Mouse (Mus musculus) lung, embryonic 16.5 days (tissue): ENCODE data around the gene Magi2. TPM values are rescaled to one million over a fixed set of nuclear protein-coding genes. Genes with fewer than 3 reads are reported as not detected.

Source experiments
- ATAC-seq: fragments of 200-750 bp; cut with Nextera tagmentation; 2 replicates; pipeline ENCODE4 v1.8.0; 2017; ENCODE audit warnings: low read depth, mild to moderate bottlenecking, moderate library complexity
- H3K27ac ChIP-seq: fragments of 300-500 bp; sonication (generic); 2 replicates; pipeline ENCODE4 v1.5.1; 2014; ENCODE audit warnings: mild to moderate bottlenecking, control low read depth, low read length
- H3K27me3 ChIP-seq: fragments of 300-500 bp; sonication (generic); 2 replicates; pipeline ENCODE4 v1.6.1; 2014; ENCODE audit warnings: low read depth, low read length, mixed read lengths; ENCODE audit not compliant: control insufficient read depth, insufficient read depth
- H3K36me3 ChIP-seq: fragments of 300-500 bp; sonication (generic); 2 replicates; pipeline ENCODE4 v1.6.1; 2014; ENCODE audit warnings: low read length; ENCODE audit not compliant: control insufficient read depth, insufficient read depth
- H3K4me1 ChIP-seq: fragments of 300-500 bp; sonication (generic); replicated peaks from 2 replicates; pipeline ENCODE4 v1.6.1; 2014; ENCODE audit warnings: low read length, mixed read lengths; ENCODE audit not compliant: control insufficient read depth, insufficient read depth
- H3K4me2 ChIP-seq: fragments of 300-500 bp; sonication (generic); 2 replicates; pipeline ENCODE4 v1.6.1; 2014; ENCODE audit warnings: low read depth, low read length, control low read depth
- H3K4me3 ChIP-seq: fragments of 300-500 bp; sonication (generic); 2 replicates; pipeline ENCODE4 v1.5.1; 2014; ENCODE audit warnings: mild to moderate bottlenecking, low read length, control low read depth
- H3K9ac ChIP-seq: fragments of 300-500 bp; sonication (generic); 2 replicates; pipeline ENCODE4 v1.6.1; 2014; ENCODE audit warnings: low read length, control low read depth
- H3K9me3 ChIP-seq: fragments of 300-500 bp; sonication (generic); 2 replicates; pipeline ENCODE4 v1.6.1; 2016; ENCODE audit warnings: low read length; ENCODE audit not compliant: control insufficient read depth
- WGBS: fragments of 180-500 bp; shearing (Covaris S2); extraction: QIAGEN DNeasy Blood & Tissue Kit; methylation state at CpG from one replicate; pipeline ENCODE4 v1.1.7; 2014; 5-methylcytosine and 5-hydroxymethylcytosine counted together
- polyA plus RNA-seq: library from polyadenylated mRNA; unstranded; fragments of >200 nt; fragmentation: Nextera tagmentation; extraction: Ambion mirVana; gene quantifications from 2 replicates; pipeline ENCODE4 v1.2.1, GENCODE M21; 2015

The Magi2 gene
- polyA plus RNA-seq, 1 experiment from 2014 or later = 2.5 TPM

DNA sequence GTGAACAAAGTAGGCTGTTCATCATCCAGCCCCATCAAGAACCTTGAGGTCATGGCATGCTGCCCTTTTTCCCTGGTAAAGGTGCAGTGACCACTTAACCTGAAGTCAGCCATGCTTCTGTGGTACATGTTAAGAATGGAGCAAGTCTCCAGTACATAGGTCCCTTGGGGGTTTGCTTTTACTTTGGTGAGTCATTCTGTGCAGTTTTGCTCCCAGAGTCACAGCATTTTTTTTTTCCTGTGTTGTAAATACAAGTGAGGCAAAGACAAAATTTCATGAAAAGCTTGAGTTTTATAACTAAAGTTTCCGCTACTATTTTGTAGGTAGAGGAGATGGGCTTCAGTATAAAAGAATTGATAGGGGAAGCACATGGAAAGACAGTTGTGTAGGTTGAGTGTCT lies 828.2 kb downstream of the Magi2 start:
- no peak overlapping the region for H3K9ac ChIP-seq
- no peak overlapping the region for H3K4me2 ChIP-seq
- ATAC-seq = no peak
- H3K4me1 ChIP-seq = no peaks in the 10 kb centered on the region
- H3K27ac ChIP-seq = no peak overlapping the region
- H3K9me3 ChIP-seq = no peaks in the 10 kb centered on the region
- no peak overlapping the region for H3K4me3 ChIP-seq
- no peaks in the 10 kb centered on the region for H3K36me3 ChIP-seq
- H3K27me3 ChIP-seq = no peaks in the 10 kb centered on the region
- WGBS = 90% methylated on average over 1 of the region's 1 CpGs

DNA sequence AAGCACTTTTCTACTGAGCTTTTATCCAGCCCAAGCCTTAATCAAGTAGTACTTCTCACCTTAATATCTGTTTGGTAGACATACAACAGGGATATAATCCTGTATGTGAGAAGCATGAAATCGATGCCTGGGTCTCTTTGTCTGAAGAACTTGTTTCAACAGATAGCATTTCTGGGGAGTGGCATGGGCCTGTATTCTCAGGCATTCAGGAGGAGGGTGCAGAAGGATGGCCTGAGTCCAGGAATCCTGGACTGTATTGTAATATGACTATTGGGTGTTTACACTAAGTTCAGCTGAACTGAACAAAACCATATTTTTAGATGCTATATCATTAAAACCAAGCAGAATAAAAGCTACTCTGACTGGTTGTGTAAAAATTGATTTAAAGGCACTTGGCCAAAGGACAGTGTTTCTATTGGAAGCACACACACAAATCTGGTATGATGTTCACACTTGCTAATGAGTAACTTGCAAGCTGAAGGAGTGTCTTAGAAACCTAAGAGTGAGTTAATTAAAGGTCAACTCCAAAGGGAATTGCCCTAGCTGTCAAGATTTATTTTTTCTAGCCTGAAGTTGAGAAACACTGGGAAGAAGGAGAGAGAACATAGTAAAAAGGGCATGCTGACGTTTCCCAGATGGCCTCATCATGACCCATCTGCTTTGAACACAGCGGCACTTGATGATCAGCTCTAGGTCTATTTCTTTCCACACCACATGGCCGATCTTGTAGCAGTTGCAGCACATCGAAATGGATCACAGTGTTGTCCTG lies 829.4 kb downstream of the Magi2 start:
- Histone ChIP-seq H3K4me2 (no peak overlapping the region), H3K9ac (no peak overlapping the region), H3K9me3 (no peaks in the 10 kb centered on the region), H3K27me3 (no peaks in the 10 kb centered on the region), H3K4me1 (no peaks in the 10 kb centered on the region), H3K27ac (no peak overlapping the region), H3K4me3 (no peak overlapping the region), H3K36me3 (no peaks in the 10 kb centered on the region)
- 51% methylated on average over 5 of the region's 5 CpGs for WGBS
- no peak for ATAC-seq

DNA sequence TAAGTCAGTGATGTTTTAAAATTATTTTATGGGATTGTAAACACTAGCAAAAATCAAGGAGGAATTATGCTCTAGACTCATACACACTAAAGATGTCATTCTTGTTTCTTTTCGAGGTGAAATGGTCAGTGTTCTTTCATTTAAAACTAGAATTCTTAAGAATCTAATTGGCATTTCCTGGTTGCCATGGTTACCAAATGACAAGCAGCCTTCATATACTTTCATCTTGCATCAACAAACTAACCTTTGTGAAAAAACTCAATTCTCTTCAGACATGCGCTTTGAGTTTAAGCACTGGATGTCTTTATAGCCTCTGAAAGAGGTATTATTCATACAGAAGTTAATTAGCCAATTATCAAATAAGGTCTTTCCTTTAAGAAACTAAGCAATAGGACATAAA lies 830.0 kb downstream of the Magi2 start:
- Histone ChIP-seq H3K4me2 (no peak overlapping the region), H3K4me3 (no peak overlapping the region), H3K36me3 (no peaks in the 10 kb centered on the region), H3K9ac (no peak overlapping the region), H3K4me1 (no peaks in the 10 kb centered on the region), H3K27ac (no peak overlapping the region), H3K27me3 (no peaks in the 10 kb centered on the region), H3K9me3 (no peaks in the 10 kb centered on the region)
- ATAC-seq = no peak
- WGBS = 70% methylated on average over 2 of the region's 2 CpGs

DNA sequence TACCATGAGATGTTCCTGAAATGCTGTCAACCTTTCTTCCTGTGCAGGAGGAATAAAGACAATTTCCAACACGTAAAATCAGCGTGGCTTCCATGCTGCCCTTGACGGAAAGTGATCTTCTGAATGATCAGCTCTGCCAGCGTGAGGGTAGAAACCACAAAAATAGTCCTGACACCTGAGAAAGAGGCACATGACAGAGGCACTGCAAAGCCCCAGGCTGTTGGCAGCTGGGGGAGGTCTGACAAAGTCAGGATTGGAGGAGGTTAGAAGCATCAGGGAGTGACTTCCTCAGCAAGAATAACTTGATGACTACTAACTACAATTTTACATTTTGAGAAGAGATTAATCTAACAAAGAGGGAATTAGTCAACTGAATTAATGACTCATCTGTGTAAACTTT lies 835.2 kb downstream of the Magi2 start:
- Histone ChIP-seq H3K27ac (no peak overlapping the region), H3K27me3 (no peaks in the 10 kb centered on the region), H3K4me3 (no peak overlapping the region), H3K4me1 (no peaks in the 10 kb centered on the region), H3K9me3 (no peaks in the 10 kb centered on the region), H3K9ac (no peak overlapping the region), H3K4me2 (no peak overlapping the region), H3K36me3 (no peaks in the 10 kb centered on the region)
- ATAC-seq = no peak
- WGBS = 74% methylated on average over 4 of the region's 4 CpGs

DNA sequence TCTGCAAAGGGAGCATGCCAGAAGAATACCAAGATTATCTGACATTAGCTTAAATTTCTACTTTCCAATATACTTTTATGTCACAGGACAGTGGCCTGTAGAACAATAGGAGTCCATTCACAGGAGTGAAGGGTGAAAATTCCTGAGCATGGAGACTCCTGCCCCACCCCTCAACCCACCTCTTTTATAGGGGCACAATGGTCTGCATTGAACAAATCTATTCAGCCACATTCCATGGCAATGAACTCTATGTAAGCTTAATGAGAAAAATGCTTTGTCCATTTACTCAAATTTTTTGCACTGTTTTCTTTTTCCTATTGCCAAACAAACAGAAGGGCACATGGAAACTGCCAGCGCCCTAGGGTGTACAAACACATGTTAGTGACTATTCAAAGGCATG lies 838.2 kb downstream of the Magi2 start:
- no peak for ATAC-seq
- WGBS = 81% methylated on average over 1 of the region's 1 CpGs
- H3K9me3 ChIP-seq = no peaks in the 10 kb centered on the region
- no peak overlapping the region for H3K27ac ChIP-seq
- H3K9ac ChIP-seq = no peak overlapping the region
- H3K36me3 ChIP-seq = no peaks in the 10 kb centered on the region
- no peak overlapping the region for H3K4me3 ChIP-seq
- no peaks in the 10 kb centered on the region for H3K4me1 ChIP-seq
- no peaks in the 10 kb centered on the region for H3K27me3 ChIP-seq
- H3K4me2 ChIP-seq = no peak overlapping the region

DNA sequence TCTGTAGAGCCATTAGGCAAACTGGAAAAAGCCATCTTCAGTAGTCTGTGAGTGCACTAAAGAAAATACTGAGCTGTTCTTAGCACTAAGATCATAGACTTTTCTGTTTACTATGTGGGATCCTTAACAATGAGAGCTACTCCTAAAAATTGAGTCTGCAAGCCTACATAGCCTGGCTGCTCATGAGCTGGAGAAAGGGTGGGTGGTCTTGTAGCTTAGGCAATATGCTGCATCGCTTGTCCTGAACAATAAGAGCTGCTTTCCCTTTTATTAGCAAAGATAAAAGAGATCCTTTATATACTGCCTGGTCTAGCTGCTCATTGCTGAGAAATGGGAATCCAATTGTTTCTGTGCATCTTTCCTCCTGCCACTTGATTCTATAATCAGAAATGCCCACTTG lies 841.7 kb downstream of the Magi2 start:
- WGBS = 68% methylated on average over 1 of the region's 1 CpGs
- ATAC-seq = no peak

DNA sequence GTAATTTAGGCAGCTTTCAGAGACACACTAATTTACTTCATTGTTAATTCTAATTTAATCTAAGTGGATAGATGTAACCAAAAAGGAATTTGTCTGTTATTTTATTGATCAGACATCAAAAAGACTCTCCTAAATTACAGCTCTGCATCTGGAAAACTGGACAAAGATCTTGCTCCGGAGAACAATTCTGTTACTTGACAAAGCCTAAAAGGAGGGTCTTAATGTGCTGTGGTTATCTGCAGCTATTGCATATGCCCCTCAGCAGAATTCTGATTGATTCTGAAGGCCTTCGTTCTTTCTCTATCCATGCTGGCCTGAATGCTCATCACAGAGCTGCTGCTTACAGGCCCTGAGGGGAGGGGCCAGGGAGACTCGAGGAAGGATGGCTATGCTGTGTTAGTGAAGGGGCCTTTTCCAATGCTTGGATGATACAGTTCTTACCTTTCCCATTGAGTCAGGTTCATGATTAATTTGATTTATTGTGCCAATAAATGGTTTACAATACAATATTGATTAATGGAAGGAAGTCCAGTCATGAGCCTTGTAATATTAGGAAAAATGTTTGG lies 842.2 kb downstream of the Magi2 start:
- Histone ChIP-seq H3K4me2 (no peak overlapping the region), H3K27me3 (no peaks in the 10 kb centered on the region), H3K27ac (no peak overlapping the region), H3K4me1 (no peaks in the 10 kb centered on the region), H3K9me3 (no peaks in the 10 kb centered on the region), H3K4me3 (no peak overlapping the region), H3K9ac (no peak overlapping the region), H3K36me3 (no peaks in the 10 kb centered on the region)
- no peak for ATAC-seq
- WGBS = 66% methylated on average over 3 of the region's 3 CpGs

More for the DNA sequence above, 841.7 kb downstream of the Magi2 start:
- no peak overlapping the region for H3K9ac ChIP-seq
- H3K27me3 ChIP-seq = no peaks in the 10 kb centered on the region
- no peak overlapping the region for H3K4me2 ChIP-seq
- H3K27ac ChIP-seq = no peak overlapping the region
- no peak overlapping the region for H3K4me3 ChIP-seq
- no peaks in the 10 kb centered on the region for H3K9me3 ChIP-seq
- H3K4me1 ChIP-seq = no peaks in the 10 kb centered on the region
- no peaks in the 10 kb centered on the region for H3K36me3 ChIP-seq

DNA sequence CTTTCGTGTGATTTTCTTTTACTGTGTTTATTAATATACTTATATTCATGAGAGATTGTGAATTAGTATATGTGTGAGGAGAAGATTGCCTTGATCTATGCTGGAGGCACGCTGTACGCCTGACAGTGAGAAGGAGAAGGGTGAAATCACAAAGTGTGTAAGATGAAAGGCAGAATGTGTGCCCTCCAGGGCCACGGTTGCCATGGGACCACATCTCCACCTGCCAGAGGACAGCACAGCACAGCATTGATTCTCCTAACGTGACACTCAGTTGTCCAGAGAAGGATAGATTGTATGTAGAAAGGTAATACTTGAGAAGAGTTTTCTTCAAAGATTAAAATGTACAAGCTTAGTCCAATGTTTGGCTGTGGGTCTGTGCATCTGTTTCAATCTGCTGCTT lies 847.3 kb downstream of the Magi2 start:
- Histone ChIP-seq H3K4me2 (no peak overlapping the region), H3K9me3 (no peaks in the 10 kb centered on the region), H3K27me3 (no peaks in the 10 kb centered on the region), H3K4me1 (no peaks in the 10 kb centered on the region), H3K9ac (no peak overlapping the region), H3K36me3 (no peaks in the 10 kb centered on the region), H3K4me3 (no peak overlapping the region), H3K27ac (no peak overlapping the region)
- no peak for ATAC-seq
- WGBS = 66% methylated on average over 5 of the region's 5 CpGs

DNA sequence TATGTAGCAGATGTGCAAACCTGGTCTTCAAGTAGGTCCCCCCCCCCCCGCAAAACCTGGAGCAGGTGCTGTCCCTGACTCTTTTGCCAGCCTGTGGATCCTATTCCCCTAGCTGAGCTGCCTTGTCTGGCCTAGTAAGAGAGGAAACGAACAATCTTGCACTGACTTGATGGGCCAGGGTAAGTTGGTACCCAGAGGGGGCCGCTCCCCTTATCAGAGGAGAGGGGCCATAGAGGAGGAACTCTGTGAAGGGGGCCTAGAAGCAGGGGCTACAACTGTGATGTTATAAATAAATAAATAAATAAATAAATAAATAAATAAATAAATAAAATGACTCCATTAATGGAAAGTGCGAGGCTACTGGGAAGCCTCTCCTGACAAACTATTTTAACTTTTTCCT lies 848.0 kb downstream of the Magi2 start:
- Histone ChIP-seq H3K4me3 (no peak overlapping the region), H3K27ac (no peak overlapping the region), H3K4me2 (no peak overlapping the region), H3K9me3 (no peaks in the 10 kb centered on the region), H3K4me1 (no peaks in the 10 kb centered on the region), H3K36me3 (no peaks in the 10 kb centered on the region), H3K9ac (no peak overlapping the region), H3K27me3 (no peaks in the 10 kb centered on the region)
- 91% methylated on average over 4 of the region's 4 CpGs for WGBS
- no peak for ATAC-seq
